Mouse (Mus musculus): ENCODE data around the gene Nav2.

The Nav2 gene

GRCm38 (mm10) chr7:49105501-49105900, 197.0 kb downstream of the Nav2 start:
- no peak for DNase-seq

DNA sequence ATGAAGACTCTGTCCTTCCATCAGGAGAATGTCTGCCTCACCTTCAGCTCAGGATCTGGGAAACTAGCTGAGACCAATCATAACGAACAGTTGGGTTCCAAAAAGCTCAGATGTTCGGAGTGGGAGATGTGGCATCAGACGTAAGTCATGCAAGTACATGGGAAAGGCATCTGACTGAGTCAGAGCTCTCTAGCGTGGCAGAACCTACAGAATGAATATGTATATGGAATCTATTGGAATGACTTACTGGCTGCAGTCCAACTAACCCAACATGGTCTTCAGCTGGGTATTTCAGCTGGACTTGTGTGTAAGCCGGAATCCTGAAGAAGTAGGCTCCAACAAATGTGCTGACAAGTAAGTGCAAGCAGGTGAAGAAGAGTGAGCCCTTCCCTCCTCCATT, 199.6 kb downstream of the Nav2 start:
- no peak for DNase-seq

DNA sequence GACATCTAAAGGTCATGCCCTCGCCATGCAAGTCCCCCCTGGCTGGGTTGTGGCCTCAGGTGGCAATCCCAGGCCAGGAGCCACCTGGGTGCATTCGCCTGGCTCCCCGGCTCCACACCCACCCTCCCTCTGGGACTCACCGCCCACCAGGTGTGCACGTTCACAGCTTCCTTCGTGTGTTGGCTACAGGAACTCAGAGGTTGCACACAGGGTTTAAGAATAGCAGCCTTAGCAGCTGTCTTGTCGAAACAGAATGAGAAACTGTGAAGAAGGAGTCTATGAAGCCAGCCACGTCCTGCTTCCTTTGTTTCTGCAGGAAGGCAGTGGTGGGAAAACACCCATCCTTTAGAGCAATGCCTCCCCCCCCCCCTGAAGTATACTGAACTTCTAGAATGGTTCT, 210.5 kb downstream of the Nav2 start:
- DNase-seq = no peak

DNA sequence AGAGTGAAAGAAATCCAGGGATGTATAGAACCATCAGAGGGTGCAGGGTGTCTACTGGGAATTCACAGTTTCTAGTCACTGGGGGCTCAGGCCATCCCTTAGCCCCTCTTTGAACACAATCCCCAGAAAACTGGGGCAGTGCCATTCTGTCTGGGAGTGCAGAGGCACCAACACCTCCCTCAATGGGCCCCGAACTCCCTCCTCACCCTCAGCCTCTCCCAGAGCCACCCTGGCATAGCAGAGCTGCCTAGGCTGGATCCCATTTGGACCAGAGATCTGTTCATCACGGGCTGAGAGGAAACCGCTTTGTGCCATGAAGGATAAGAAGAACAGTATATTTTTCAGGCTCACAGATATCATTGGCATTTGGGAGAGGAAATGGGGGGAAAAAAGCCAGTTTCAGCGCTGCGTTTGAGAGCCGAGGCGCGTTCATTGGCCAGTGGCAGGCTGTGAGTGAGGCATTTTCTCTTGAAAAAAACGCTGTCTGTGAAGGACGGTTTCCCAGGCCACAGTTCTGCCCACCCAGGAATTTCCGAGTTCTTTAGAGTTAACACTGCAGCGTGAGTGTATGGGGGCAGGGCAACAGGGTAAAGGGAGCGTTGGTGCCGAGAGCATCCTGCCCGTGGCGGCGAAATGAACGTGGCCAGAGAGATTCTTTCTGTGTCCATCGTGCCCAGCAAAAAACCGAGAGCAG, 211.4 kb downstream of the Nav2 start:
- no peak for DNase-seq

DNA sequence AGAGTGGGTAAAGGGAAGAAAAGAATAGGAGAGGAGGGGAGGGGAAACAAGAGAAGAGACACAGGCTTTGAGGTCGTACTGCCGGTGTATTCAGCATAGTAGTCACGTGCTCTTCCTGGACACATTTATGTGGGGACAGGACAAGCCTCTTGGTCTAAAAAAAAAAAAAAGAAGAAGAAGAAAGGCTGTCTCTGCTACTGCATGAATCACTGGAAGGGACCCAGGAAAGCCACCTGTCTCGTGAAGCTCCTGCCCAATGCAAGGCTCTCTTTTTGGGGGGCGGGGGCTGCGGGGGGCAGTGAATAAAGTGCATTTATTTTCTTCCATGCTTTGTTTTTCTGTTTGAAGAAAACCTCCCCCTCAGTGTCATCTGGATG, 212.0 kb downstream of the Nav2 start:
- DNase-seq = peak; percentile 29

DNA sequence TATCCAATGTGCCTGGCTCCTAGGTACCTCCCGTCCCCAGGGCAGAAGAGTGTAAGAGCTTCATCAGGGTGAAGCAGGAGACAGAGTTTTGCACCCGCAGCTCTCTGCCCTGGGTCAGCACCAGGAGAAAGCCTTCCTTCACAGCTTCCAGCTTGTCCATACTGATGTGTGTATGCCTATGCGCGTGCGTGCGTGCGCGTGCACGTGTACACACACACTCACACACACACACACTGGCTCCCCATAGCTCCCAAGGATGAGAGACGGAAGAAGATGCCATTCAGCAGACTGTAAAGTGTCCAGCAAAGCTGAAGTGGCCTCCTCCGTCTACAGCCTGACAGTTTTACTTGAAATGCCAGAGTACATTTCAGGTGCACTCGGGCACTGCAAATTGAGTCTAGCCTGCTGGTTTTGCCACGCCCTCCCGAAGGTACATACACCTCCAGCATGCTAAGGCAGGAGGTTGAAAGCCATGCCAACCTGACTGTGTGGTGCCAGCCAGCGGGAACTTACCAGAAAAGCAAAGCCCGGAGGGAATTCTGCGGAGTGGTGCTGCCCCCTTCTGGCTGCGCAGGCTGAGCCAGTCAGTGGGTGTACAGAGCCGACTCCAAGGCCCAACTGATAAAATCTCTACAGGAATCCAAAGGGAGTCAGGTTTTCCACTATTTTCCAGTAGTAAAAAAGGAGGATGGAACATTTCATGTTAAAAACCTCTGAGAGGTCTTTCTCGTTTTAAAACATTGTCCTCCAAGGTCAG, 212.6 kb downstream of the Nav2 start:
- DNase-seq = peak; percentile 90

DNA sequence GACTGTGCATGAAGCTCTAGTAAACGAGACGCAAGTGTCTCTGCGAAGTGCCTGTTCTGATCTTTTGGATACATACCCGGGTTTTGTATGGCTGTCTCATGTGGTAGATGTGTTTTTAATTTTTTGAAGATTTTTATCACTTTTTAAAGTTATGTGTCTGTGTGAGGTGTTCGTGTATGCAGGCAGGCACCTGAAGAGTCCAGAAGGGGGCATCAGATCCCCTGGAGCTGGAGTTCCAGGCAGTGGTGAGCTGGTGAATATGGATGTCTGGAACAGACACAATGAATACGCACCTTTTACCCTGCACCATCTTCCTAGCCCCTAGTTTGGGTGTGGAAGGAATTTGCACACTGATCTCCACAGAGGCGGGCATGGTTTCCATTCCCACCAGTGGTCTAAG, 214.0 kb downstream of the Nav2 start:
- no peak for DNase-seq

DNA sequence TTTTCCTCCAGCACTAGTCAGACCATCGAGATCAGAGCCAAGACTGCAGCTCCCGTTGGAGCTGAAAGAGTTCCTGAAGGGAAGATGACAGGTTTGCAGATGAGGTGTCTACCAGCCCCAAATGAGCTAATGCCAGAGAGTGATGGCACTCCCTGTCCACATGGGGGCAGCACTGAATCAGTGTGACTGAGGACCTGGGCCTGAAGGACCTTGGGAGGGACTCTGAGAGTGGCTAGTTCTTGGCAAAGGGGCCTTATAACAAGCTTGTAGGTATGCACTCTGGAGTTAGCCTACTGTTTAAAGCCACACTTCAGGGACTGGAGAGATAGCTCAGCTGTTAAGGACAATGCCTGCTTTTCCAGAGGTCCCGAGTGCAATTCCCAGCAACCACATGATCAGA, 217.0 kb downstream of the Nav2 start:
- DNase-seq = peak; percentile 36

- DNase-seq = no peak
Observed at GRCm38 (mm10) chr7:49128224-49128623, 219.7 kb downstream of the Nav2 start.

DNA sequence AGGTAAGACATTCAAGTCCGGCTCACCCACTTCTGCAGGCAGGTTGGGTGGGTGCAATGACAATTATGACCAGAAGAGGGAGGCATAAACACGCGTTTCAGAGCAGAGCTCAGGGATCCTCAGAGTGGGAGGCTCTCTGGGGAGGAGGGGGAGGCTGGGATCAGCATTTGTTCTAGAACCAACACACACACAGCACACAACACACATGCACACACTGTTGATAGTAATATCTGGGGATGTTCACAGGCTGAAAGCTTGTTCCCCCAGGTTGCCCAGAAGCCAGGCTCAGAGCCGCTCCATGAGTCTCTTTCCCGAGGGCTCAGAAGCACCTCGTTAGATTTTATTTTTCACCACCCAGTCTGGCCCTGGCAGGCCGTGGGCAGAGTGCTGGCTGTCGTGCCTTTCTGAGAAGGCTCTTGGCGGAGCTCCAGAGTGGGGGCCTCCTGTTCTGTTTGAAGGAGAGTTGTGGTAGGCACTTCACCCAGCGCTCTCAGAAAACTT, 224.4 kb downstream of the Nav2 start:
- peak; percentile 78 for DNase-seq

- DNase-seq = no peak
Observed at GRCm38 (mm10) chr7:49134396-49134795, 225.9 kb downstream of the Nav2 start.

GRCm38 (mm10) chr7:49139762-49140161, 231.2 kb downstream of the Nav2 start:
- DNase-seq = no peak

GRCm38 (mm10) chr7:49143966-49144365, 235.4 kb downstream of the Nav2 start:
- DNase-seq = no peak

- DNase-seq = peak; percentile 22
Observed at GRCm38 (mm10) chr7:49145749-49146670, 237.5 kb downstream of the Nav2 start.

GRCm38 (mm10) chr7:49152297-49152696, 243.8 kb downstream of the Nav2 start:
- DNase-seq = no peak

- no peak for DNase-seq
Observed at GRCm38 (mm10) chr7:49152713-49153112, 244.2 kb downstream of the Nav2 start.

- peak; percentile 41 for DNase-seq
Observed at GRCm38 (mm10) chr7:49158641-49159381, 250.3 kb downstream of the Nav2 start.

DNA sequence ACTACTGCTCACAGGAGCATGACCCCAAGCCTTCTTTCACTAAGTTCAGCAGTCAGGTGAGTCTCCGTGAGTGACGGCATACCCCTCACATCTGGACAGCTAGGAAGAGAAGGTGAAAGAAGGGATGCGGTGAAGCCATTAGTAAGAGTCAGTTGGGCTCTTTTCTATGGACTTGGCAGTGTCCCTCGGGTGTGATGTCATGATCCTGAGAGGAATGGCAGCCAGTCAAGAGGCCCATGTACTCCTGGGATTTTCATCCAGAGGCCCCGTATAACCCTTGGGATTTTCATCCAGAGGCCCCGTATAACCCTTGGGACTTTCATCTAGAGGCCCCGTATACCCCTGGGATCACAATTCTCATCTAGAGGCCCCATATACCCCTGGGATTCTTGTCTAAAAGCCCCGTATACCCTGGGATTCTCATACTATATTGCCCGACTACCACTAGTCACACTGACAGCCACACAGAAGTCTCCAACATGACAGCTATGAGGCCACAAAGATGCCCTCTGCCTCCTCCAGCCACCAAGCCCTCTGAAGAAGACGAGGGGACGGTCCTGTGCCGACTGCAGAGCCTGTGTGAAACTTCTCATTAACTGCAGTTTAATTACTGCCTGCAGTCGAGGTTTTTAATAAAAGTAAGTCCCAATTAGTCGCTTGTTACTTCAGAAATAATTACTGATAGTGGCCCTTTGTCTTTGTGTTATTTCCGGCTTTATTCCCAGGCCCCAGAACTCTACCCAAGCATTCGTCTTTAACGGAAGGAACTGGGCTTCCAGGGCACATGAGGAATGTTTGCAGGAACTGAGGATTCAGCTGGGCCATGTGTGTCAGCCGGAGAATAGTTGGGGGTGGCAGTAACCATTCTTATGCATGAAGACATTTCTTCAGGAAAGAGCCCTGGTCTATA, 251.4 kb downstream of the Nav2 start:
- DNase-seq = no peak

DNA sequence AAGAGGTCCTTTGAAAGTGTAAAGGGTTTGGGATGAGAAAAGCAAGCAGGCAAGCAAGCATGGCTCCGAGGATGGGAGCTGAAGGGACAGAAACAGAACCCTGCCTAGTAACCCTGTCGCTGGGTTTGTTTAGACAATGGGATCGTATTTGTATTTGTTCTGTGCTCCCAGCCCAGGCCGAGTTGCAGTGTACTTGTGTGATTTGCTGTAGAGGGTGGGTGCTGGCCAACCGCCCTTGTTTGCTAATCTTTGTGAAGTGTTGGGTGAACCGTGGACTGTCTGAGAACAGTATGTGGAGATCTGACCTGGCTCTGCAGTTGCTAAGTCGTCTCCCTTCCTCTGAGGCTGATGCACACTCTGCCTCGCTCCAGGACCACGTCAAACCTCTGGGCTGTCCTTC, 253.6 kb downstream of the Nav2 start:
- no peak for DNase-seq

GRCm38 (mm10) chr7:49163789-49164188, 255.3 kb downstream of the Nav2 start:
- DNase-seq = no peak

DNA sequence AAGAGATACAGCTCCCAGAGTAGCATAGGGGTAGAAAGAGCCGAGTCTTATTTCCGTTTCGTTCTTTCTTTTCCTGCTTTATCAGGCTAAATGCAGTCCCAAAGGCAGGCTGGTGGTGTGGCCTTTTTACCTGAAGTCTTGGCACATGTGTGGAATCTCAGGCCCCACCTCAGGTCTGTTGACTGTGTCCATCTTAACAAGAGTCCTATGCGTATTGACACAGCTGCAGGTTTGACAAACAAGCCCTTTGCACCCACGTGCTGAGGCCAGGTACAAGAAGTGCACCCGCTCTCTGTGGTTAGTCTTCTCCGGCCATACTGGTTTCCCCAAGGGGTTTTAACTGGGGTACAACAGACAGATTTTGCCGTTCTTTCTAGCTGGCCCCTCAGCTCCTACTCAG, 256.4 kb downstream of the Nav2 start:
- no peak for DNase-seq

Data from cerebellum, adult 11 months (tissue).